Mouse (Mus musculus) lung, postnatal 0 days (tissue): ENCODE results near the gene Rfxank. TPM values are rescaled to one million over a fixed set of nuclear protein-coding genes. Genes with fewer than 3 reads are reported as not detected.
A peak's percentile ranks its signal among the peaks of the same experiment; 100 is the strongest.

Experiments used
- ATAC-seq: fragments of 200-750 bp; cut with Nextera tagmentation; 2 replicates; pipeline ENCODE4 v1.8.0; 2017; ENCODE audit warnings: moderate library complexity
- DNase-seq: peaks from one replicate; pipeline ENCODE4 v3.0.0-alpha.2; 2016; ENCODE audit warnings: low spot score
- H3K27ac ChIP-seq: fragments of 300-500 bp; sonication (generic); 2 replicates; pipeline ENCODE4 v1.5.1; 2014; ENCODE audit warnings: antibody characterized with exemption, mild to moderate bottlenecking, low read length, mixed read lengths
- H3K27me3 ChIP-seq: fragments of 300-500 bp; sonication (generic); replicated peaks from 2 replicates; pipeline ENCODE4 v1.6.1; 2014; ENCODE audit warnings: low read length, mixed read lengths; ENCODE audit not compliant: insufficient read depth
- H3K36me3 ChIP-seq: fragments of 300-500 bp; sonication (generic); 2 replicates; pipeline ENCODE4 v1.6.1; 2014; ENCODE audit warnings: low read length, mixed read lengths; ENCODE audit not compliant: insufficient read depth
- H3K4me1 ChIP-seq: fragments of 300-500 bp; sonication (generic); 2 replicates; pipeline ENCODE4 v1.6.1; 2014; ENCODE audit warnings: antibody characterized with exemption, low read depth, low read length, mixed read lengths; ENCODE audit not compliant: insufficient read depth
- H3K4me2 ChIP-seq: fragments of 300-500 bp; sonication (generic); replicated peaks from 2 replicates; pipeline ENCODE4 v1.6.1; 2014; ENCODE audit warnings: low read depth, mild to moderate bottlenecking, low read length, moderate library complexity, mixed read lengths
- H3K4me3 ChIP-seq: fragments of 300-500 bp; sonication (generic); 2 replicates; pipeline ENCODE4 v1.5.1; 2014; ENCODE audit warnings: low read depth, low read length
- H3K9ac ChIP-seq: fragments of 300-500 bp; sonication (generic); replicated peaks from 2 replicates; pipeline ENCODE4 v1.6.1; 2014; ENCODE audit warnings: low read depth, mild to moderate bottlenecking
- H3K9me3 ChIP-seq: fragments of 300-500 bp; sonication (generic); 2 replicates; pipeline ENCODE4 v1.6.1; 2016; ENCODE audit warnings: low read length, mixed read lengths
- CTCF ChIP-seq: IDR thresholded peaks from 2 replicates; pipeline ENCODE4 v1.5.1; 2016; ENCODE audit warnings: antibody characterized with exemption, mild to moderate bottlenecking
- EP300 ChIP-seq: IDR thresholded peaks from 2 replicates; pipeline ENCODE4 v1.6.1; 2016; ENCODE audit warnings: antibody characterized with exemption, mild to moderate bottlenecking, control low read depth
- WGBS: fragments of 180-500 bp; shearing (Covaris S2); extraction: QIAGEN DNeasy Blood & Tissue Kit; methylation state at CpG from one replicate; pipeline ENCODE4 v1.1.7; 2014; 5-methylcytosine and 5-hydroxymethylcytosine counted together
- polyA plus RNA-seq: library from polyadenylated mRNA; unstranded; fragments of >200 nt; fragmentation: Nextera tagmentation; extraction: Ambion mirVana; gene quantifications from 2 replicates; pipeline ENCODE4 v1.2.1, GENCODE M21; 2015

Gene Rfxank
- 11.9 and 12.7 TPM in 2 replicates for polyA plus RNA-seq

DNA sequence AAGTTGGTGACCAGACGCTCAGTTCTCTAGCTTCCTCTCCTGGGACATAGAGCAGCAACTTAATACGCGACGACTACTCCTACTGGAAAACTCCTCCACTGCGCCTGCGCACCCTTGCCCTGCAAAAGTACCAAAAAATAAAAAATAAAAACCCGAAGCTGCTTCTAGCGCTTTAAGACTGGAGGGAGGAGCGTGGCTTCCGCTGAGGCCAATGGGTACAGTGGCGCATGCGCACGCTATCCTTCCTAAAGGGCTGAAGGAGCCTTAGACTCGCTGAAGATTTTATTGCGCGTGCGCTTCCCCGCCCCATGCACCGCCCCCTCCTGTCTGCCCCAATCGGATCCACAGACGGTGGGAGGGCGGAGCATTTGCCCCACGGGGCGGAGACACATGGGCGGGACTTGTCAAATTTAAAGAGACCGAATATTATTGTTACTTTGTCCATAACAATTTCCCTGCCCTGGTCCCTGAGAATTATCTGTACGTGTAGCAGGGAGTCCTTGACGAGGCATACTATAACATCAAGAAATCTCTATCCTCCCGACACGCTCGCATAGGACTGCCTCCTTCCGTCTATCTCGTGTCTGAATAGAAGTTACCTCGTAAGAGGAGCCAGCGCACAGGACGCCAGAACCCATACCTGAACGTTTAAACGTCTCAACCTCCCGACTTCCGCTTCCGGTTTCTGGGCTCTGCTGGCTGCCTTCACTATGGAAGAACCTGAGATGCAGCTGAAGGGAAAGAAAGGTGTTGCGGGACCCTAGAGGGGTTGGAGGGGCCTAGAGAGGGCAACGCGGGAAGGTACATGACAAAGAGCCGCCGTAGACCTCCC is at the start of gene Rfxank, which contains the start of the genes Borcs8 and Mef2b:
Gene Rfxank, minus strand, starts transcription at position 129 of the 832 bp plus-strand sequence.
Gene Borcs8, plus strand, starts transcription at position 474 of the 832 bp plus-strand sequence.
Gene Mef2b, plus strand, starts transcription at position 686 of the 832 bp plus-strand sequence.
- Histone ChIP-seq H3K36me3 (peaks cover 4% of the 10 kb centered on the region; the same call in 1 of the 2 replicates), H3K4me2 (peak within 1 kb of the TSS; percentile 64), H3K27ac (peak within 1 kb of the TSS; percentile 89), H3K9me3 (no peaks in the 10 kb centered on the region), H3K9ac (peak within 1 kb of the TSS; percentile 65), H3K27me3 (no peaks in the 10 kb centered on the region), H3K4me3 (peak within 1 kb of the TSS; percentile 67), H3K4me1 (peaks cover 14% of the 10 kb centered on the region; the same call in 1 of the 2 replicates)
- no peak for TF ChIP-seq EP300
- TF ChIP-seq CTCF = no peak
- WGBS = under 1% methylated on average over 46 of the region's 46 CpGs
- peak; percentile 99 for ATAC-seq
- DNase-seq = peak; percentile 100

- TF ChIP-seq EP300 = no peak
- TF ChIP-seq CTCF = no peak
- Histone ChIP-seq H3K4me2 (no peak overlapping the region), H3K4me3 (no peak overlapping the region), H3K9ac (no peak overlapping the region), H3K27me3 (no peaks in the 10 kb centered on the region), H3K9me3 (no peaks in the 10 kb centered on the region), H3K4me1 (no peaks in the 10 kb centered on the region), H3K27ac (no peak overlapping the region), H3K36me3 (no peaks in the 10 kb centered on the region)
- WGBS = 63% methylated on average over 7 of the region's 7 CpGs
- ATAC-seq (no peak), DNase-seq (no peak)
Measured at GRCm38 (mm10) chr8:70188707-70189106, 49.8 kb upstream of the Rfxank start.

DNA sequence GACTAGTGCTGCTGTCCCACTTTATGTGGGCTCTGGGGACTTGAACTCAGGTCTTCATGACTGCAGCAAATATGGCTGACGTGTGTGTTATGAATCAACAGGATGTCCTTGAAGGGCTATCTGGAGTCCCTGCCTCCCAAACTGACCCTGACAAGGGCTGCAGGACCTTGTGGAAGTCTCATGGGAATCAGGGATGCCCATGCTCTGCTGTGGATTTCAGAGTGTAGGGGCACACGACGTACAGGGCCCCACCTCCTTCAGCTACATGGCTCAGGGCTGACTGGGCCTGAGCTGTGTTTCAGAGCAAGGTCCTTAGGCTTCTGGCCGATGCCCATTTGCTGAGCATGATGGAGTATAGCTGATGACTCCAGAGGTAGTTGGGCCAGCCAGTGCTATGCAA is 44.2 kb upstream of the Rfxank start:
- Histone ChIP-seq H3K9me3 (no peaks in the 10 kb centered on the region), H3K27ac (no peak overlapping the region), H3K27me3 (no peaks in the 10 kb centered on the region), H3K36me3 (no peaks in the 10 kb centered on the region; the same call in 1 of the 2 replicates), H3K4me2 (no peak overlapping the region), H3K4me3 (no peak overlapping the region), H3K4me1 (no peaks in the 10 kb centered on the region), H3K9ac (no peak overlapping the region)
- TF ChIP-seq EP300 (no peak), CTCF (no peak)
- DNase-seq = no peak
- ATAC-seq = no peak
- whole genome bisulfite sequencing = 75% methylated on average over 4 of the region's 4 CpGs

- no peaks in the 10 kb centered on the region for H3K9me3 ChIP-seq
- DNase-seq (no peak), ATAC-seq (no peak)
- H3K4me1 ChIP-seq = no peaks in the 10 kb centered on the region
- no peaks in the 10 kb centered on the region for H3K27me3 ChIP-seq
- WGBS = 66% methylated on average over 2 of the region's 2 CpGs
- H3K36me3 ChIP-seq = no peaks in the 10 kb centered on the region; the same call in 1 of the 2 replicates
- H3K4me3 ChIP-seq = no peak overlapping the region
- H3K27ac ChIP-seq = no peak overlapping the region
- no peak overlapping the region for H3K4me2 ChIP-seq
- no peak for TF ChIP-seq EP300
- TF ChIP-seq CTCF = no peak
- no peak overlapping the region for H3K9ac ChIP-seq
Measured at GRCm38 (mm10) chr8:70181903-70182252, 42.9 kb upstream of the Rfxank start.

DNA sequence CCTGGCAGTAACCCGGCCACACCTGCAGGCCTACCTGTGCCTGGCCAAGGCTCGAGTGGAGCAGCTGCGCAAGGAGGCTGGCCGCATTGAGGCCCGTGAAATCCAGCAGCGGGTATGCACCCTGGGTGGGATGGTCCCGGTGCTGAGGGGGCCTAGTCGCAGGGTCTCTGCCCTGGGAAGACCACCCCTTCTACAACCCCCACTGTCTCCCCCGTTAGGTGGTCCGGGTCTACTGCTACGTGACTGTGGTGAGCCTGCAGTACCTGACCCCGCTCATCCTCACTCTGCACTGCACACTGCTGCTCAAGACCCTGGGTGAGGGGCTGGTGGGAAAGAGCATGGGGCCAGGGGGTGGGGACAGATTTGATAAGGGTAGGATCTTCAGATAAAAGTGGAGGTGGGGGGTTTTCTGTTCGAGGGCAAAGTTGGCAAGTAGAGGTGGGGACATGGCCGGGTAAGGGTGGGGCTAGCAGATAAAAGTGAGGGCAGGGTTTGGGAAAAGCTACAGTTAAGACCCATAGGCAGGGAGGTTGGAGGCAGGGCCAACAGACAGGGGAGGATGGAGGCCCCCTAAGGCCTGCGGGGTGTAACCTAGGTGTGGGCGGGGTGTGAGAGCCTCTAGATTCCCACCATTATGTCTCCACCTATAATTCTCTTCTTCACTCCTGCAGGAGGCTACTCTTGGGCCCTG is 42.4 kb upstream of the Rfxank start:
- H3K36me3 ChIP-seq = no peaks in the 10 kb centered on the region; the same call in 1 of the 2 replicates

DNA sequence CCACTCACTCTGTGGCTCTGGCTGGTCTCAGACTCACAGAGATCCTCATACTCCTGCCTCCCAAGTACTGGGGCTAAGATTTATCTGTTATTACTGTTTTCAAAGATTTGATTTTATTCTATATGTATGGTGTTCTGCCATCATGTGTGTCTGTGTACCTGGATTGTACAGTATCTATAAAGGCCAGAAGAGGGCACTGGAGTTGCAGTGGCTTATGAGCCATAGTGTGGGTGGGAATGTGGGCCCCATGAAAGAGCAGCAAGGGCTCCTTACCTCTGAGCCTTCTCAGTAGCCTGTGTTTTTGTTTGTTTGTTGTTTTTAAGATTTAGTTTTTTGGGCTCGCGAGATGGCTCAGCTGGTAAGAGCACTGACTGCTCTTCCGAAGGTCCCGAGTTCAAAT is 40.1 kb upstream of the Rfxank start:
- no peaks in the 10 kb centered on the region for H3K27me3 ChIP-seq
- H3K4me2 ChIP-seq = no peak overlapping the region
- DNase-seq (peak; percentile 40), ATAC-seq (peak; percentile 42; the same call in 1 of the 2 replicates)
- 96% methylated on average over 4 of the region's 4 CpGs for WGBS
- H3K9me3 ChIP-seq = no peaks in the 10 kb centered on the region
- no peak overlapping the region for H3K9ac ChIP-seq
- TF ChIP-seq CTCF (peak; percentile 69), EP300 (no peak)
- no peaks in the 10 kb centered on the region; the same call in 1 of the 2 replicates for H3K36me3 ChIP-seq
- H3K4me3 ChIP-seq = no peak overlapping the region
- no peak overlapping the region for H3K27ac ChIP-seq
- no peaks in the 10 kb centered on the region for H3K4me1 ChIP-seq

More for the DNA sequence above, 42.4 kb upstream of the Rfxank start:
- no peaks in the 10 kb centered on the region for H3K4me1 ChIP-seq
- H3K4me3 ChIP-seq = no peak overlapping the region
- WGBS = 80% methylated on average over 16 of the region's 16 CpGs
- TF ChIP-seq CTCF (no peak), EP300 (no peak)
- H3K27ac ChIP-seq = no peak overlapping the region
- ATAC-seq (no peak), DNase-seq (no peak)
- H3K9ac ChIP-seq = no peak overlapping the region
- H3K9me3 ChIP-seq = no peaks in the 10 kb centered on the region
- no peak overlapping the region for H3K4me2 ChIP-seq
- no peaks in the 10 kb centered on the region for H3K27me3 ChIP-seq
